Mouse (Mus musculus): ENCODE data around the gene Phactr1. TPM values are rescaled to one million over a fixed set of nuclear protein-coding genes. Genes with fewer than 3 reads are reported as not detected.

The Phactr1 gene
- total and polyA plus RNA-seq, 3 experiments, result 0.11 TPM; not detected in 2

- TF ChIP-seq TAL1 (conservative IDR thresholded peaks at IDR 0.05; ENCODE audit: low read depth, low read length), result no peak
- ATAC-seq (ENCODE audit: extremely low read depth, insufficient number of reproducible peaks, low FRiP score, poor library complexity, severe bottlenecking), result no peak
- Histone ChIP-seq H3K4me1 (ENCODE audit: insufficient read depth, low read depth, low read length) (peaks cover 58% of the 10 kb centered on the region), H3K4me3 (ENCODE audit: low read depth, low read length) (no peak overlapping the region), H3K9me3 (replicated peaks) (no peaks in the 10 kb centered on the region), H3K36me3 (replicated peaks) (no peaks in the 10 kb centered on the region), H3K27me3 (ENCODE audit: insufficient read depth, low read length) (peaks cover 27% of the 10 kb centered on the region)
- DNase-seq (ENCODE audit: low spot score), result no peak
Observed at GRCm38 (mm10) chr13:43177317-43177716, 496.9 kb downstream of the Phactr1 start.

GRCm38 (mm10) chr13:43181104-43181503 is 500.7 kb downstream of the Phactr1 start:
- Histone ChIP-seq H3K36me3 (replicated peaks) (no peaks in the 10 kb centered on the region), H3K27me3 (ENCODE audit: insufficient read depth, low read length) (peaks cover 37% of the 10 kb centered on the region), H3K9me3 (replicated peaks) (peaks cover 6% of the 10 kb centered on the region), H3K4me1 (ENCODE audit: insufficient read depth, low read depth, low read length) (peaks cover 68% of the 10 kb centered on the region), H3K4me3 (ENCODE audit: low read depth, low read length) (peak overlapping the region; percentile 37; the same call in 1 of the 2 replicates)
- peak; percentile 76 for ATAC-seq (ENCODE audit: extremely low read depth, insufficient number of reproducible peaks, low FRiP score, poor library complexity, severe bottlenecking)
- TF ChIP-seq POLR2AphosphoS5 (IDR thresholded peaks at IDR 0.05; ENCODE audit: insufficient replicate concordance, low read depth, low read length) (no peak), GATA1 (IDR thresholded peaks at IDR 0.05; ENCODE audit: borderline replicate concordance, low read length) (no peak), CTCF (IDR thresholded peaks at IDR 0.05; ENCODE audit: low read depth, low read length) (no peak), GATA2 (IDR thresholded peaks at IDR 0.05; ENCODE audit: borderline replicate concordance, low read depth, low read length) (no peak), TAL1 (conservative IDR thresholded peaks at IDR 0.05; ENCODE audit: low read depth, low read length) (no peak)
- peak; percentile 58 for DNase-seq (ENCODE audit: low spot score)

- Histone ChIP-seq H3K4me3 (ENCODE audit: low read depth, low read length) (peak overlapping the region; percentile 36; the same call in 1 of the 2 replicates), H3K9me3 (replicated peaks) (peaks cover 7% of the 10 kb centered on the region), H3K36me3 (replicated peaks) (no peaks in the 10 kb centered on the region), H3K27me3 (ENCODE audit: insufficient read depth, low read length) (peaks cover 36% of the 10 kb centered on the region), H3K4me1 (ENCODE audit: insufficient read depth, low read depth, low read length) (peaks cover 67% of the 10 kb centered on the region)
- ATAC-seq (ENCODE audit: extremely low read depth, insufficient number of reproducible peaks, low FRiP score, poor library complexity, severe bottlenecking), result peak; percentile 73
- no peak for DNase-seq (ENCODE audit: low spot score)
- TF ChIP-seq TAL1 (conservative IDR thresholded peaks at IDR 0.05; ENCODE audit: low read depth, low read length), result no peak
- peak; percentile 67 for TF ChIP-seq CTCF (IDR thresholded peaks at IDR 0.05; ENCODE audit: low read depth, low read length)
Observed at GRCm38 (mm10) chr13:43182465-43183201, 502.2 kb downstream of the Phactr1 start.

- DNase-seq (ENCODE audit: low spot score), result no peak
- no peak for TF ChIP-seq GATA1 (IDR thresholded peaks at IDR 0.05; ENCODE audit: borderline replicate concordance, low read length)
- no peak for TF ChIP-seq TAL1 (conservative IDR thresholded peaks at IDR 0.05; ENCODE audit: low read depth, low read length)
- no peak for TF ChIP-seq POLR2AphosphoS5 (IDR thresholded peaks at IDR 0.05; ENCODE audit: insufficient replicate concordance, low read depth, low read length)
- no peak for TF ChIP-seq GATA2 (IDR thresholded peaks at IDR 0.05; ENCODE audit: borderline replicate concordance, low read depth, low read length)
- no peak for TF ChIP-seq CTCF (IDR thresholded peaks at IDR 0.05; ENCODE audit: low read depth, low read length)
- ATAC-seq (ENCODE audit: extremely low read depth, insufficient number of reproducible peaks, low FRiP score, poor library complexity, severe bottlenecking), result no peak
- Histone ChIP-seq H3K9me3 (replicated peaks) (peaks cover 12% of the 10 kb centered on the region), H3K36me3 (replicated peaks) (no peaks in the 10 kb centered on the region), H3K4me1 (ENCODE audit: insufficient read depth, low read depth, low read length) (peaks cover 72% of the 10 kb centered on the region), H3K27me3 (ENCODE audit: insufficient read depth, low read length) (peaks cover 38% of the 10 kb centered on the region), H3K4me3 (ENCODE audit: low read depth, low read length) (no peak overlapping the region; the same call in 1 of the 2 replicates)
Observed at GRCm38 (mm10) chr13:43183248-43184055, 503.0 kb downstream of the Phactr1 start.

GRCm38 (mm10) chr13:43187736-43188135 is 507.3 kb downstream of the Phactr1 start:
- no peak overlapping the region for H3K4me3 ChIP-seq (ENCODE audit: low read depth, low read length)
- ATAC-seq (ENCODE audit: extremely low read depth, insufficient number of reproducible peaks, low FRiP score, poor library complexity, severe bottlenecking) (no peak), DNase-seq (ENCODE audit: low spot score) (no peak)
- H3K36me3 ChIP-seq (replicated peaks), result no peaks in the 10 kb centered on the region
- peaks cover 61% of the 10 kb centered on the region for H3K4me1 ChIP-seq (ENCODE audit: insufficient read depth, low read depth, low read length)
- no peak for TF ChIP-seq TAL1 (conservative IDR thresholded peaks at IDR 0.05; ENCODE audit: low read depth, low read length)
- TF ChIP-seq GATA1 (IDR thresholded peaks at IDR 0.05; ENCODE audit: borderline replicate concordance, low read length), result no peak
- no peak for TF ChIP-seq GATA2 (IDR thresholded peaks at IDR 0.05; ENCODE audit: borderline replicate concordance, low read depth, low read length)
- TF ChIP-seq CTCF (IDR thresholded peaks at IDR 0.05; ENCODE audit: low read depth, low read length), result no peak
- TF ChIP-seq POLR2AphosphoS5 (IDR thresholded peaks at IDR 0.05; ENCODE audit: insufficient replicate concordance, low read depth, low read length), result no peak
- H3K27me3 ChIP-seq (ENCODE audit: insufficient read depth, low read length), result peaks cover 13% of the 10 kb centered on the region; the same call in 1 of the 2 replicates
- H3K9me3 ChIP-seq (replicated peaks), result peaks cover 12% of the 10 kb centered on the region
